Mouse (Mus musculus) embryonic fibroblast, embryonic 13.5 days (primary cell): ENCODE data around the gene Rabgap1l.

Experiments used
- CTCF ChIP-seq: IDR thresholded peaks from 2 replicates; pipeline ENCODE4 v1.5.1; 2011; ENCODE audit warnings: mild to moderate bottlenecking, control low read depth, low read length, moderate library complexity, borderline replicate concordance; ENCODE audit not compliant: insufficient read depth
- POLR2A ChIP-seq: IDR thresholded peaks from 2 replicates; pipeline ENCODE4 v1.6.1; 2011; ENCODE audit warnings: low read depth, mild to moderate bottlenecking, control low read depth, low read length, moderate library complexity

- TF ChIP-seq POLR2A: no peak
- no peak for TF ChIP-seq CTCF
Measured at GRCm38 (mm10) chr1:160674763-160675162, 118.2 kb downstream of the Rabgap1l start.
